Mouse (Mus musculus) forebrain, embryonic 16.5 days (tissue): ENCODE measurements around the gene Armc9. TPM values are rescaled to one million over a fixed set of nuclear protein-coding genes. Genes with fewer than 3 reads are reported as not detected.

Source experiments
- ATAC-seq: fragments of 200-750 bp; cut with Nextera tagmentation; 2 replicates; pipeline ENCODE4 v1.8.0; 2017; ENCODE audit warnings: mild to moderate bottlenecking, moderate library complexity
- H3K27ac ChIP-seq: fragments of 300-500 bp; sonication (generic); 2 replicates; pipeline ENCODE4 v1.5.1; 2014; ENCODE audit warnings: low read length, control low read depth
- H3K27me3 ChIP-seq: fragments of 300-500 bp; sonication (generic); replicated peaks from 2 replicates; pipeline ENCODE4 v1.6.1; 2014; ENCODE audit warnings: low read length; ENCODE audit not compliant: control insufficient read depth, insufficient read depth
- H3K36me3 ChIP-seq: fragments of 300-500 bp; sonication (generic); 2 replicates; pipeline ENCODE4 v1.6.1; 2014; ENCODE audit not compliant: control insufficient read depth, insufficient read depth
- H3K4me1 ChIP-seq: fragments of 300-500 bp; sonication (generic); replicated peaks from 2 replicates; pipeline ENCODE4 v1.6.1; 2014; ENCODE audit warnings: low read length; ENCODE audit not compliant: control insufficient read depth, insufficient read depth
- H3K4me2 ChIP-seq: fragments of 300-500 bp; sonication (generic); 2 replicates; pipeline ENCODE4 v1.6.1; 2014; ENCODE audit warnings: mild to moderate bottlenecking, low read length, control low read depth
- H3K4me3 ChIP-seq: fragments of 300-500 bp; sonication (generic); replicated peaks from 2 replicates; pipeline ENCODE4 v1.5.1; 2014; ENCODE audit warnings: mild to moderate bottlenecking, low read length, control low read depth
- H3K9ac ChIP-seq: fragments of 300-500 bp; sonication (generic); replicated peaks from 2 replicates; pipeline ENCODE4 v1.6.1; 2014; ENCODE audit warnings: low read depth, low read length, control low read depth
- H3K9me3 ChIP-seq: fragments of 300-500 bp; sonication (generic); 2 replicates; pipeline ENCODE4 v1.6.1; 2016; ENCODE audit warnings: low read length; ENCODE audit not compliant: control insufficient read depth
- WGBS: fragments of 180-500 bp; shearing (Covaris S2); extraction: QIAGEN DNeasy Blood & Tissue Kit; methylation state at CpG from one replicate; pipeline ENCODE4 v1.1.7; 2014; 5-methylcytosine and 5-hydroxymethylcytosine counted together
- polyA plus RNA-seq: library from polyadenylated mRNA; unstranded; fragments of >200 nt; fragmentation: Nextera tagmentation; extraction: Ambion mirVana; gene quantifications from 2 replicates; pipeline ENCODE4 v1.2.1, GENCODE M21; 2015

Armc9 gene
- polyA plus RNA-seq, 1 experiment from 2014 or later, result 36.5 TPM

DNA sequence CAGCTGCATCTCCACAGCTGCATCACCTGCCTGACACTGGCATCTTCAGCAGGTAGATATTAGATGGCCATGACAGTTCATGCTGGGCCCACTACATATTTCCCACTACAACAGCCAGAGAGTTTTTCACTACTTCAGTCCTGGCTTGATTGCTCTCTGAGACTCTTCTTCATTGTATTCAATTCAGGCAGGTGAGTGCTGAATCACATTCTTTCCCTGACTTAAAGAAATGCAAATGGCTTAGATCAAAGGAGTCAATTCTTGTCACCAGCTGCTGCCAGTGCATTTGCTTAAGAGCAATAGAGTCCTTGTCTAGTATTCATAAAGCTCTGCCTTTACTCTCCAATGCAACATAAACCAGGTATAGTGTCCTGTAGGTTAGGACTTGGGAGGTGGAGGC lies 46.7 kb downstream of the Armc9 start:
- Histone ChIP-seq H3K27me3 (no peaks in the 10 kb centered on the region), H3K4me3 (no peak overlapping the region), H3K4me2 (no peak overlapping the region), H3K9ac (no peak overlapping the region), H3K4me1 (no peaks in the 10 kb centered on the region), H3K9me3 (no peaks in the 10 kb centered on the region), H3K27ac (no peak overlapping the region), H3K36me3 (peaks cover 36% of the 10 kb centered on the region)
- no peak for ATAC-seq

DNA sequence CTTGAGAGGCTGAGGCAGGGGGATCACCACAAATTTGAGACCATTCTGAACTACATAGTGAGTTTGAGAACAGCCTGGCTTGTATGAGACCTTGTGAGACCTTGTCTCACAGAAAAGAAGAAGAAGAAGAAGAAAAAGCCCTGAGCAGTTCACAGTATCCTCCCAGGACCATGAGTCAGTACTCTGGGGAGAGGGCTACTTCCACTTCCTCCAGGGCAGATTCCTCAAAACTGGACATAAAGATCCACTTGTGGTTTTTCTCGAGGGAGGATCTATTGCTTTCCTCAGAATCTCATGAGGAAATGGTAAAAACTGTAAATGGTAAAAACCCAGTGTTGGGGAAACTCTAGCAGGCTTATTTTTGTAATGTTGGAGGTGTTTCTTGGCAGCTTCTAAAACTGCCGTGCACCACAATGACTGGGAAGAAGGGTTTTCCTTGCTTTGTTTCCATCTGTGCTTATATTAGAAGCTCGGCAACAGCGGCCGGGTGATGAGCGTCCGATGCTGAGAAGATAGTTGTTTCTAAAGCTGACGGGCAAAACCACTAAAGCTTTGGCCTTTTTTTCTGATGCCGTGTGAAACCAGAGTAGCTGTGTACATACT lies 48.1 kb downstream of the Armc9 start:
- Histone ChIP-seq H3K27me3 (no peaks in the 10 kb centered on the region), H3K4me3 (no peak overlapping the region), H3K9me3 (no peaks in the 10 kb centered on the region), H3K4me2 (no peak overlapping the region), H3K4me1 (no peaks in the 10 kb centered on the region), H3K27ac (no peak overlapping the region), H3K9ac (no peak overlapping the region), H3K36me3 (peaks cover 36% of the 10 kb centered on the region)
- ATAC-seq, result no peak
- WGBS, result 91% methylated on average over 9 of the region's 9 CpGs

DNA sequence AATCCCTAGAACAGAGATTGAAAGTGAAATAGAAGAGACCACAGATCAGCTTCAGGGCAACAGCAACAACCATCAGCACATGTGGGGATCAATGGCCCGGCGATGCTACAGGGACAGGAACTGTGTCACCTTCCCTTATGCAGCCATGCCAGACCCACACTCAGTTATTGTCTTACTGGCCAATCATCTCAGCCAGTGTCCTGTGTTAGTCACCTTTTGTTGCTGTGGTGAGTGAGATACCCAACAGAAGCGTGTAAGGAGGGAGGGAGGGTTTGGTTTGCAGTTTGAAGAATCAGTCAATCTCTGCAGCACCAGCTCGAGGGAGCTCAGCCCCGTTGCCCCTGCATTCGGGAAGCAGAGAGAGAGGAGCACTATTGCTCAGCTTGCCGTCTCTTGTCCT lies 56.1 kb downstream of the Armc9 start:
- H3K9ac ChIP-seq, result no peak overlapping the region
- no peaks in the 10 kb centered on the region for H3K4me1 ChIP-seq
- 86% methylated on average over 7 of the region's 7 CpGs for WGBS

DNA sequence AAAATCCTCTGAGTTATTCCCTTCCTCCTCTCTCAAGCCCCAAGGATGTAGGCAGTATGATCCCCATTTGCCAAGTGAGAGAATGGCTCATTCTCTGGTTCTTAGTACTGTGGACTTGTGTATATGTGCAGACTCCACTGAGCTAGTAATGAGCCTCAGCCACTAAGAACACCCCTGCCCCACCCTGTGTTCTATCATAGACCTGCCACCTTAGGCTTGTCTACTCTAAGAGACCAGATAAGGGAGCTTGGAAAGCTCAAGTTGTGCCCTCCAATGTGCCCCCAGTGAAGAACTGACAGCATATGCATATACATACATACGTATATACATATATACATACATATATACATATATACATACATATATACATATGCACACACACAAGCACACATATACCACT lies 56.9 kb downstream of the Armc9 start:
- H3K9me3 ChIP-seq, result no peaks in the 10 kb centered on the region
- H3K4me2 ChIP-seq, result no peak overlapping the region
- no peaks in the 10 kb centered on the region for H3K4me1 ChIP-seq
- ATAC-seq, result no peak
- WGBS, result 94% methylated on average over 1 of the region's 1 CpGs
- H3K27ac ChIP-seq, result no peak overlapping the region
- H3K9ac ChIP-seq, result no peak overlapping the region
- no peak overlapping the region for H3K4me3 ChIP-seq
- no peaks in the 10 kb centered on the region for H3K27me3 ChIP-seq
- H3K36me3 ChIP-seq, result peaks cover 11% of the 10 kb centered on the region; the same call in 1 of the 2 replicates

More for the DNA sequence above, 56.1 kb downstream of the Armc9 start:
- no peaks in the 10 kb centered on the region for H3K27me3 ChIP-seq
- no peaks in the 10 kb centered on the region for H3K9me3 ChIP-seq
- no peak overlapping the region for H3K27ac ChIP-seq
- no peak for ATAC-seq
- peaks cover 11% of the 10 kb centered on the region; the same call in 1 of the 2 replicates for H3K36me3 ChIP-seq
- H3K4me3 ChIP-seq, result no peak overlapping the region
- no peak overlapping the region for H3K4me2 ChIP-seq

DNA sequence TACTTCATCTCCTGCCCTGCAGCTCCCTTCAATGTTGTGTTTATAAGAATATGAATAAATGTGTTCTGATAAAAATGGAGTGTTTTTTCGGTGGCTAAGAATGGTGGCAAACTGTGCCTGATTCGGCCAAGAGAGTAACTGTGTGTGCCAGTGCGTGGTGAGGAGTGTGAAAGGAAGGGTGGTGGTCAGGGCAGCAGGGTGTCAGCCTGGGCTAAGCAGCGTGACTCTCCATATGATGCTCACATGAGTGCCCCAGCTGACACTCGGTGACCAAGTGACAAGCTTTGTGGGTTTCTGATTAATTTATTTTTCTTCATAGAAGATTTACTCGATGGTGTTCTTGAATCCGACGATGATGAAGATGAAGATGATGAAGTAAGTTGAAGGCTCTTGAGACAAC lies 58.2 kb downstream of the Armc9 start:
- no peaks in the 10 kb centered on the region for H3K27me3 ChIP-seq
- peaks cover 11% of the 10 kb centered on the region; the same call in 1 of the 2 replicates for H3K36me3 ChIP-seq
- no peak overlapping the region for H3K27ac ChIP-seq
- no peak overlapping the region for H3K9ac ChIP-seq
- H3K4me2 ChIP-seq, result no peak overlapping the region
- 92% methylated on average over 8 of the region's 8 CpGs for WGBS
- ATAC-seq, result no peak
- H3K4me3 ChIP-seq, result no peak overlapping the region
- H3K9me3 ChIP-seq, result no peaks in the 10 kb centered on the region
- no peaks in the 10 kb centered on the region for H3K4me1 ChIP-seq

DNA sequence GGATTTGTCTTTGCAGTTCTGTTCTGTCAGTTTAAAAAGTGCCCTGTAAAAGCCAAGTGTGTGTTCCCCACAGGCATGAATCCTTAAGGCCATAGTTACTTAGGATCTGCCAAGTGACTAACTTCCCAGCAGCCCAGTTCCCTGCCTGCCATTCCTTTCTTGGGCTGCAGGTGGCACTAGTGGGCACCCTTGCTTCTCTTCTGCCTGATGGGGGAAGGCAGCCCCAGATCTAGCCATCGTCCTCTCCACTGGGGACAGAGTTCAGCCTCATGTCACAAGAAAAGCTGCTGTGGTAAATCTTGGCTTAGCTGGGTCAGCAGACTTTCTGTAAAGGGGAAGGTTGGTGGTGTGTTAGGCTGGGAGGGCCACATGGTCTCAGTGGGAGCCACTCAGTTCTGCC lies 59.6 kb downstream of the Armc9 start:
- Histone ChIP-seq H3K27me3 (no peaks in the 10 kb centered on the region), H3K4me3 (no peak overlapping the region), H3K36me3 (peaks cover 20% of the 10 kb centered on the region), H3K9ac (no peak overlapping the region), H3K27ac (no peak overlapping the region), H3K4me2 (no peak overlapping the region), H3K4me1 (no peaks in the 10 kb centered on the region), H3K9me3 (0 out of 2 replicates have a peak, but pooled peaks cover 4% of the 10 kb centered on the region)
- 4% methylated on average over 1 of the region's 1 CpGs for WGBS
- ATAC-seq, result 0 out of 2 replicates have a peak, but pooled peaks have one; percentile 8

DNA sequence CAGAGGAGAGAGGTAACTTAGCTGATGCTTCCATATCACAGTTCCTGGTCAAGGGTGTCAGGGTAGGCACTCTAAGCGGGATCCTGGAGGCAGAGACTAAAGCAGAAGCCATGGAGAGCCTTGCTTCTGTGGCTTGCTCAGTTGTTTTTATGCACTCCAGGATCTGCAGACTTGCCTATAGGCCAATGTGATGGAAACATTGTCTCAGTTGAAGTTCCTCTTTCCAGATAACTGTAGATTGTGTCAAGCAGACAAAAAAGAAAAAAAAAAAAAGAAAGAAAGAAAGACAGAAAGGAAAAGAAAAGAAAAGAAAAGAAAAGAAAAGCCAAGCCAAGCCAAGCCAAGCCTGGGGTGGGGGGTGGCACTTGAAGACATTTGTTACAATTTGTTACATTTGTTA lies 60.7 kb downstream of the Armc9 start:
- H3K9ac ChIP-seq, result no peak overlapping the region

DNA sequence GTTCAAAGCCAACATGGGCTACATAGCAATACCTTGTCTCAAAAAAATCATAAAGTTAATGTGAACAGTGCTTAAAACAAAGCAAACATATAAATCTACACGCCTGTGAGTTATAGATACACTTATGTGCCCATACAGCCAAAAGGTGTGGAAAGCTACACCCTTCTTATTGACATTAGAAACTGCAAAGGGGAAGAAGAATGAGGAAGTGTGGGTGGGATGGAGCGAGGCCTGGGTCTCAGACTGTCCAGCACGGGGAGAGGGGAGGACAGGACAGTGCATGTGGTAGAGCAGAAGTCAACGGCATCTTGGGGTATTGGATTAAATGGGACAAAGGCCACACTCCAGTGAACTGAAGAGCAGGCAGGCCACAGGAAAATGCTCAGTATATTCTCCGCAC lies 61.8 kb downstream of the Armc9 start:
- Histone ChIP-seq H3K9me3 (0 out of 2 replicates have a peak, but pooled peaks cover 4% of the 10 kb centered on the region), H3K36me3 (peaks cover 17% of the 10 kb centered on the region), H3K9ac (no peak overlapping the region), H3K27ac (no peak overlapping the region), H3K4me3 (no peak overlapping the region), H3K27me3 (no peaks in the 10 kb centered on the region), H3K4me2 (no peak overlapping the region), H3K4me1 (no peaks in the 10 kb centered on the region)
- WGBS, result 92% methylated on average over 5 of the region's 5 CpGs
- no peak for ATAC-seq

More for the DNA sequence above, 60.7 kb downstream of the Armc9 start:
- Histone ChIP-seq H3K4me1 (no peaks in the 10 kb centered on the region), H3K4me3 (no peak overlapping the region), H3K36me3 (peaks cover 17% of the 10 kb centered on the region), H3K4me2 (no peak overlapping the region), H3K27me3 (no peaks in the 10 kb centered on the region), H3K9me3 (0 out of 2 replicates have a peak, but pooled peaks cover 4% of the 10 kb centered on the region), H3K27ac (no peak overlapping the region)
- 100% methylated on average over 1 of the region's 1 CpGs for WGBS
- ATAC-seq, result no peak

DNA sequence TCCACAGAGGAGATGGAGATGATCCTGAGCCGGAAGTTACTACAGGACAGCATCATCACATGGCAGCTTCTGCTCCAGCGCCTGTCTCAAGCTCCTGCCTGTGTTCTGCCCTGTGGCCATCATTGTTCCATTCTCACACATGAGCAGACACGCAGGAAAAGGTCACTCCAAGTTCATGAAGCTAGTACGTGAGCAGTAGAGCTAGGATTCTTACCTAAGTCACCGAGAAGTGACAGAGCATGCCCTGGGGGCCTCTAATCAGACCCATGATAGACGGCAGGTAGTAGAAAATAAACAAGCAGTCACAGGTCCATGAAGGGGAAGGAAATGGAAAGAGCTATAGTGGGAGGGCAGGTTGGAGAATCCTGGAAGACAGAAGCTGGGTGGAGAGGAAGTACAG lies 63.4 kb downstream of the Armc9 start:
- no peak overlapping the region for H3K9ac ChIP-seq
- no peaks in the 10 kb centered on the region for H3K27me3 ChIP-seq
- no peaks in the 10 kb centered on the region for H3K4me1 ChIP-seq
- peaks cover 17% of the 10 kb centered on the region for H3K36me3 ChIP-seq
- H3K4me3 ChIP-seq, result no peak overlapping the region
- H3K27ac ChIP-seq, result no peak overlapping the region
- WGBS, result 76% methylated on average over 6 of the region's 6 CpGs
- H3K9me3 ChIP-seq, result 0 out of 2 replicates have a peak, but pooled peaks cover 4% of the 10 kb centered on the region
- no peak for ATAC-seq
- H3K4me2 ChIP-seq, result no peak overlapping the region

DNA sequence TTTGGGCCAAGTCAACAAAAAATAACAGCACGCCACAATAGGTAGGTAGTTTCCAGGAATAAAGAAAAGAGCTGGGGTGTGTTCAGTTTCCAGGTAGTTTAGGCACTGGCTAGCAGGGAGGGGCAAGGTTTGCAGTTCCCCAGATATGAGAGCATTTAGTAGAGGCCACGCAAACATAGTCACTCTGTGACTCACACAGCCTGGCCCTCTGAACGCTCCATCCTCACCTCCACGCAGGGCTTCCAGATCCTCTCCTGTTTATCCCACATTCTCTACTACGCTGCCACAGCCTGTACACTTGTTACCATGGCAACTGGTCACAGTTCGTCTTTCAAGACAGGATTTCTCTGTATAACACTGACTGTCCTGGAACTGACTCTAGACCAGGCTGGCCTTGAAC lies 70.6 kb downstream of the Armc9 start:
- Histone ChIP-seq H3K27me3 (no peaks in the 10 kb centered on the region), H3K36me3 (no peaks in the 10 kb centered on the region), H3K27ac (no peak overlapping the region), H3K4me1 (no peaks in the 10 kb centered on the region), H3K9me3 (no peaks in the 10 kb centered on the region), H3K4me3 (no peak overlapping the region), H3K9ac (no peak overlapping the region), H3K4me2 (no peak overlapping the region)
- 0 out of 2 replicates have a peak, but pooled peaks have one; percentile 31 for ATAC-seq
- WGBS, result 55% methylated on average over 6 of the region's 6 CpGs
